19 mouse cellular contexts compared by ENCODE assay signal in genomic region chr19:18600611-18601010, GRCm38 (mm10). TPM values are rescaled to one million over a fixed set of nuclear protein-coding genes. Genes with fewer than 3 reads are reported as not detected.
DNase-seq lines count a peak whose midpoint lies in the region; ATAC-seq and TF ChIP-seq lines count a peak whose summit lies in the region.
"Had no signal": no experiment of that assay in that cellular context is flagged by ENCODE, and none has a peak within 500 bp of the region (broad histone marks: within the 10 kb centered on the region; RNA-seq: fewer than 3 reads in every experiment).

No protein-coding gene starts in this region.

- peaks cover 14% of the 10 kb centered on the region for H3K36me3 ChIP-seq in heart, embryonic 12.5 days
- no peaks in the 10 kb centered on the region for H3K36me3 ChIP-seq in midbrain, embryonic 11.5 days (ENCODE audit: control insufficient read depth, insufficient read depth, low read length)
- H3K36me3 ChIP-seq in midbrain, postnatal 0 days (ENCODE audit: insufficient read depth, low read length), result no peaks in the 10 kb centered on the region
- H3K36me3 ChIP-seq in CH12.LX (replicated peaks in 1 of 2; ENCODE audit: control insufficient read depth in 1 of 2, insufficient read depth in 1 of 2, low read length in 1 of 2), result peaks cover 25 to 39% of the 10 kb centered on the region in 2 experiments
- H3K36me3 ChIP-seq: embryonic facial prominence, embryonic 10.5 days; hindbrain, embryonic 12.5 days had no signal

- no peak overlapping the region for H3K4me3 ChIP-seq in heart, embryonic 12.5 days
- no peak overlapping the region for H3K4me3 ChIP-seq in midbrain, embryonic 11.5 days (ENCODE audit: low read depth, low read length)
- no peak overlapping the region for H3K4me3 ChIP-seq in midbrain, postnatal 0 days (ENCODE audit: low read depth, low read length)
- peak overlapping the region in 1 of 3 experiments; percentile 28 for H3K4me3 ChIP-seq in CH12.LX (replicated peaks in 1 of 3; ENCODE audit: low read depth in 2 of 3, low read length in 2 of 3, poor library complexity in 1 of 3)
- H3K4me3 ChIP-seq in embryonic fibroblast, embryonic 13.5 days (ENCODE audit: insufficient read depth, low read length), result no peak overlapping the region
- H3K4me3 ChIP-seq: embryonic facial prominence, embryonic 10.5 days; erythroblast, embryonic 14.5 days; heart, adult 2 months; hindbrain, embryonic 12.5 days had no signal

- dilution Hi-C loops in CH12.LX (cut with MboI; ENCODE audit: extremely low pct_ligation_motif_present, extremely low pct_unique_long_range_greater_than_20kb, low sequenced_read_pairs), result no loop called here

- no peaks in the 10 kb centered on the region for H3K27me3 ChIP-seq in heart, embryonic 12.5 days (replicated peaks)
- H3K27me3 ChIP-seq in midbrain, embryonic 11.5 days (ENCODE audit: control insufficient read depth, insufficient read depth, low read length), result no peaks in the 10 kb centered on the region
- H3K27me3 ChIP-seq in midbrain, postnatal 0 days (ENCODE audit: insufficient read depth, low read length), result no peaks in the 10 kb centered on the region
- H3K27me3 ChIP-seq in CH12.LX (replicated peaks), result no peaks in the 10 kb centered on the region
- H3K27me3 ChIP-seq: hindbrain, embryonic 12.5 days had no signal

- no peak for TF ChIP-seq CTCF in midbrain, postnatal 0 days (IDR thresholded peaks at IDR 0.05)
- TF ChIP-seq CTCF in CH12.LX (conservative IDR thresholded peaks at IDR 0.05 in 1 of 2, IDR thresholded peaks at IDR 0.05 in 1 of 2; ENCODE audit: low read depth in 2 of 2, low read length in 2 of 2), result no peak
- 0 out of 2 replicates have a peak, but pooled peaks have one; percentile 7 for TF ChIP-seq CTCF in embryonic fibroblast, embryonic 13.5 days (IDR thresholded peaks at IDR 0.05; ENCODE audit: borderline replicate concordance, insufficient read depth, low read length)

- 0 out of 2 replicates have a peak, but pooled peaks cover 4% of the 10 kb centered on the region for H3K4me1 ChIP-seq in heart, embryonic 12.5 days (replicated peaks)
- H3K4me1 ChIP-seq in midbrain, embryonic 11.5 days (ENCODE audit: control insufficient read depth, insufficient read depth, low read length), result no peaks in the 10 kb centered on the region
- no peaks in the 10 kb centered on the region for H3K4me1 ChIP-seq in midbrain, postnatal 0 days (ENCODE audit: insufficient read depth, low read length)
- H3K4me1 ChIP-seq in CH12.LX (ENCODE audit: control insufficient read depth in 1 of 2, insufficient read depth in 2 of 2), result peaks cover 20 to 63% of the 10 kb centered on the region in 2 experiments
- peaks cover 8% of the 10 kb centered on the region for H3K4me1 ChIP-seq in embryonic fibroblast, embryonic 13.5 days (ENCODE audit: control insufficient read depth, insufficient read depth, low read length)
- H3K4me1 ChIP-seq: hindbrain, embryonic 12.5 days had no signal

- no peak for TF ChIP-seq RAD21 in CH12.LX (IDR thresholded peaks at IDR 0.05; ENCODE audit: low read depth, low read length)

- WGBS in heart, embryonic 12.5 days, result 90% methylated on average over 9 of the region's 9 CpGs
- 93% methylated on average over 9 of the region's 9 CpGs for WGBS in midbrain, embryonic 11.5 days
- WGBS in midbrain, postnatal 0 days, result 95% methylated on average over 9 of the region's 9 CpGs

- no peak for TF ChIP-seq POLR2A in CH12.LX (IDR thresholded peaks at IDR 0.05; ENCODE audit: low read depth, low read length)
- TF ChIP-seq POLR2A in embryonic fibroblast, embryonic 13.5 days (IDR thresholded peaks at IDR 0.05; ENCODE audit: low read depth, low read length), result no peak

- no peaks in the 10 kb centered on the region for H3K9me3 ChIP-seq in heart, embryonic 12.5 days (replicated peaks)
- no peaks in the 10 kb centered on the region for H3K9me3 ChIP-seq in midbrain, embryonic 11.5 days (ENCODE audit: control insufficient read depth, low read length)
- no peaks in the 10 kb centered on the region for H3K9me3 ChIP-seq in midbrain, postnatal 0 days (ENCODE audit: low read length)
- no peaks in the 10 kb centered on the region for H3K9me3 ChIP-seq in CH12.LX (replicated peaks; ENCODE audit: low read length)
- H3K9me3 ChIP-seq: embryonic facial prominence, embryonic 10.5 days; hindbrain, embryonic 12.5 days had no signal

- no peak overlapping the region for H3K27ac ChIP-seq in heart, embryonic 12.5 days (ENCODE audit: poor library complexity, severe bottlenecking)
- H3K27ac ChIP-seq in midbrain, embryonic 11.5 days (ENCODE audit: low read depth, low read length), result no peak overlapping the region
- no peak overlapping the region for H3K27ac ChIP-seq in midbrain, postnatal 0 days (ENCODE audit: low read depth, low read length)
- H3K27ac ChIP-seq in CH12.LX (ENCODE audit: insufficient read depth, low read depth), result peak overlapping the region; percentile 40; the same call in 1 of the 2 replicates
- no peak overlapping the region for H3K27ac ChIP-seq in embryonic fibroblast, embryonic 13.5 days (ENCODE audit: insufficient read depth, low read length)
- H3K27ac ChIP-seq: heart, adult 2 months; hindbrain, embryonic 12.5 days; hindbrain, postnatal 0 days had no signal

- no peak for TF ChIP-seq EP300 in CH12.LX (IDR thresholded peaks at IDR 0.05; ENCODE audit: low read length)

- in situ Hi-C loops in CH12.LX (cut with MboI; ENCODE audit: low pct_ligation_motif_present, low pct_unique_long_range_greater_than_20kb, low sequenced_read_pairs), result no loop called here

- no peak overlapping the region for H3K4me2 ChIP-seq in heart, embryonic 12.5 days
- no peak overlapping the region for H3K4me2 ChIP-seq in midbrain, embryonic 11.5 days
- no peak overlapping the region for H3K4me2 ChIP-seq in midbrain, postnatal 0 days (ENCODE audit: low read depth, low read length, poor library complexity, severe bottlenecking)
- no peak overlapping the region for H3K4me2 ChIP-seq in CH12.LX (ENCODE audit: insufficient read depth, low read depth, poor library complexity, severe bottlenecking)
- H3K4me2 ChIP-seq: hindbrain, embryonic 12.5 days had no signal

- ATAC-seq in heart, embryonic 12.5 days (ENCODE audit: insufficient number of reproducible peaks, low FRiP score), result peak; percentile 19; the same call in 1 of the 2 replicates
- no peak for ATAC-seq in midbrain, embryonic 11.5 days (ENCODE audit: low FRiP score)
- no peak for ATAC-seq in midbrain, postnatal 0 days (ENCODE audit: low FRiP score)
- ATAC-seq: forebrain, embryonic 16.5 days; hindbrain, postnatal 0 days had no signal

- DNase-seq in heart, adult 9 months (ENCODE audit: low spot score in 2 of 2), result no peak
- peak; percentile 33 for DNase-seq in midbrain, embryonic 11.5 days (ENCODE audit: low spot score, missing footprints)
- DNase-seq in midbrain, postnatal 0 days (ENCODE audit: low spot score), result no peak
- no peak for DNase-seq in CH12.LX (ENCODE audit: extremely low read depth)
- no peak for DNase-seq in adrenal gland, postnatal 25 days
- DNase-seq: adrenal gland, postnatal 10 days; cerebellum, adult 18-20 months; cerebellum, adult 9-11 months; gastrocnemius, postnatal 10 days; heart, adult 2 months; heart, postnatal 10 days; heart, postnatal 4 days had no signal

- peaks cover 2% of the 10 kb centered on the region; the same call in 1 of the 2 replicates for H3K79me2 ChIP-seq in CH12.LX (replicated peaks; ENCODE audit: control insufficient read depth, extremely low read depth, insufficient read depth, poor library complexity, severe bottlenecking)

- no peak overlapping the region for H3K9ac ChIP-seq in heart, embryonic 12.5 days
- H3K9ac ChIP-seq in midbrain, embryonic 11.5 days (ENCODE audit: low read length), result no peak overlapping the region
- no peak overlapping the region for H3K9ac ChIP-seq in midbrain, postnatal 0 days (replicated peaks; ENCODE audit: low read length, poor library complexity, severe bottlenecking)
- H3K9ac ChIP-seq in CH12.LX (ENCODE audit: insufficient read depth, low read depth), result no peak overlapping the region
- H3K9ac ChIP-seq: hindbrain, embryonic 12.5 days had no signal

TF ChIP-seq in CH12.LX, 34 proteins besides CTCF, POLR2A, EP300 and RAD21:
- TF ChIP-seq RCOR1 (conservative IDR thresholded peaks at IDR 0.05; ENCODE audit: low read depth, low read length) (no peak), NELFE (IDR thresholded peaks at IDR 0.05; ENCODE audit: low read depth, low read length) (no peak), PAX5 (IDR thresholded peaks at IDR 0.05; ENCODE audit: low read length) (no peak), ELF1 (IDR thresholded peaks at IDR 0.05; ENCODE audit: low read depth, low read length) (no peak)

RNA-seq across cellular contexts. Expression of gene Ostf1, which starts 31.0 kb away (rescaled TPM):
- 59.5 and 60.4 TPM in 2 replicates for polyA plus RNA-seq in heart, embryonic 12.5 days (2016; fragmentation: Nextera tagmentation; extraction: Ambion mirVana)
- 46.1 and 48.8 TPM in 2 replicates for polyA plus RNA-seq in midbrain, embryonic 11.5 days (2014; fragmentation: Nextera tagmentation; extraction: Ambion mirVana)
- 17.7 and 22.7 TPM in 2 replicates for total RNA-seq in midbrain, postnatal 0 days (2014; rRNA removed)
- 32.8 and 37.6 TPM in 2 replicates for polyA plus RNA-seq in midbrain, postnatal 0 days (2015; fragmentation: Nextera tagmentation; extraction: Ambion mirVana)
- total RNA-seq in CH12.LX (2012; rRNA removed), result 122 and 131 TPM in 2 replicates
- total RNA-seq in CH12.LX (2014; rRNA removed), result 175 and 188 TPM in 2 replicates
- 110 and 125 TPM in 2 replicates for polyA plus RNA-seq in CH12.LX (2012; ENCODE audit: insufficient read length, low read depth)
- 106 and 109 TPM in 2 replicates for polyA plus RNA-seq in embryonic fibroblast, embryonic 13.5 days (2011; ENCODE audit: insufficient read length, low read depth, missing spikeins)
- total RNA-seq in adrenal gland, postnatal 25 days (2021), result 114 and 125 TPM in 2 replicates

RNA-seq across cellular contexts. Expression of gene Nmrk1, which starts 31.1 kb away (rescaled TPM):
- 5.7 and 6.3 TPM in 2 replicates for polyA plus RNA-seq in heart, embryonic 12.5 days (2016; fragmentation: Nextera tagmentation; extraction: Ambion mirVana)
- 4.9 and 5.8 TPM in 2 replicates for polyA plus RNA-seq in midbrain, embryonic 11.5 days (2014; fragmentation: Nextera tagmentation; extraction: Ambion mirVana)
- 3.4 and 3.9 TPM in 2 replicates for total RNA-seq in midbrain, postnatal 0 days (2014; rRNA removed)
- 3.9 and 4.3 TPM in 2 replicates for polyA plus RNA-seq in midbrain, postnatal 0 days (2015; fragmentation: Nextera tagmentation; extraction: Ambion mirVana)
- 9.1 and 9.8 TPM in 2 replicates for total RNA-seq in CH12.LX (2012; rRNA removed)
- total RNA-seq in CH12.LX (2014; rRNA removed), result 10.1 and 10.2 TPM in 2 replicates
- polyA plus RNA-seq in CH12.LX (2012; ENCODE audit: insufficient read length, low read depth), result 7.5 and 9.7 TPM in 2 replicates
- polyA plus RNA-seq in embryonic fibroblast, embryonic 13.5 days (2011; ENCODE audit: insufficient read length, low read depth, missing spikeins), result 11.4 and 17.5 TPM in 2 replicates
- 11.8 and 12.5 TPM in 2 replicates for total RNA-seq in adrenal gland, postnatal 25 days (2021)
- polyA plus RNA-seq: erythroblast, embryonic 14.5 days had no signal
